Mouse (Mus musculus): Measurements from ENCODE around the gene Myo9b. TPM values are rescaled to one million over a fixed set of nuclear protein-coding genes. Genes with fewer than 3 reads are reported as not detected.

The Myo9b gene
- 1.4 TPM for polyA plus RNA-seq (2014; fragmentation: Illumina TruSeq; extraction: RNeasy Lipid Tissue Mini Kit (QIAGEN cat#74804); ENCODE audit: low replicate concordance)

GRCm38 (mm10) chr8:71272286-71273150 lies at the start of gene Myo9b, which contains the start of gene Haus8:
Myo9b (plus strand) TSS chr8:71272714.
Haus8 (minus strand) TSS chr8:71272934.

GRCm38 (mm10) chr8:71366771-71367528 lies 94.4 kb downstream of the Myo9b start, which contains the start of gene Use1:
Use1 (plus strand) TSS chr8:71366848.

GRCm38 (mm10) chr8:71371236-71371848 lies 98.8 kb downstream of the Myo9b start, which contains the start of gene Ocel1:
Ocel1 (plus strand) TSS chr8:71371298.

GRCm38 (mm10) chr8:71381421-71381970 lies 109.0 kb downstream of the Myo9b start, which contains the start of gene Nr2f6:
Nr2f6 (minus strand) TSS chr8:71381960.

GRCm38 (mm10) chr8:71395629-71396028 lies 123.1 kb downstream of the Myo9b start, which contains the start of gene Ushbp1:
Ushbp1 (minus strand) TSS chr8:71395802.

GRCm38 (mm10) chr8:71396639-71397305 lies 124.3 kb downstream of the Myo9b start, which contains the start of gene Babam1:
Babam1 (plus strand) TSS chr8:71396861.

GRCm38 (mm10) chr8:71405401-71406098 lies 133.0 kb downstream of the Myo9b start, which contains the start of gene Ankle1:
Ankle1 (plus strand) TSS chr8:71406010.

Other genes starting within 250 kb of the Myo9b start
- 1.0 TPM for gene Haus8, start 220 bp downstream of the Myo9b start, polyA plus RNA-seq (2014; fragmentation: Illumina TruSeq; extraction: RNeasy Lipid Tissue Mini Kit (QIAGEN cat#74804); ENCODE audit: low replicate concordance)
- gene Use1, start 94.1 kb downstream of the Myo9b start, polyA plus RNA-seq (2014; fragmentation: Illumina TruSeq; extraction: RNeasy Lipid Tissue Mini Kit (QIAGEN cat#74804); ENCODE audit: low replicate concordance) = 0.78 TPM
- gene Ocel1, start 98.6 kb downstream of the Myo9b start, polyA plus RNA-seq (2014; fragmentation: Illumina TruSeq; extraction: RNeasy Lipid Tissue Mini Kit (QIAGEN cat#74804); ENCODE audit: low replicate concordance) = 1.7 TPM
- gene Nr2f6, start 109.2 kb downstream of the Myo9b start, polyA plus RNA-seq (2014; fragmentation: Illumina TruSeq; extraction: RNeasy Lipid Tissue Mini Kit (QIAGEN cat#74804); ENCODE audit: low replicate concordance) = 1.4 TPM
- 0.63 TPM for gene Ushbp1, start 123.1 kb downstream of the Myo9b start, polyA plus RNA-seq (2014; fragmentation: Illumina TruSeq; extraction: RNeasy Lipid Tissue Mini Kit (QIAGEN cat#74804); ENCODE audit: low replicate concordance)
- 8.0 TPM for gene Babam1, start 124.1 kb downstream of the Myo9b start, polyA plus RNA-seq (2014; fragmentation: Illumina TruSeq; extraction: RNeasy Lipid Tissue Mini Kit (QIAGEN cat#74804); ENCODE audit: low replicate concordance)
- 2.5 TPM for gene Ankle1, start 133.3 kb downstream of the Myo9b start, polyA plus RNA-seq (2014; fragmentation: Illumina TruSeq; extraction: RNeasy Lipid Tissue Mini Kit (QIAGEN cat#74804); ENCODE audit: low replicate concordance)
- not detected for gene Abhd8, start 190.9 kb downstream of the Myo9b start, polyA plus RNA-seq (2014; fragmentation: Illumina TruSeq; extraction: RNeasy Lipid Tissue Mini Kit (QIAGEN cat#74804); ENCODE audit: low replicate concordance)
- 9.5 TPM for gene Mrpl34, start 192.2 kb downstream of the Myo9b start, polyA plus RNA-seq (2014; fragmentation: Illumina TruSeq; extraction: RNeasy Lipid Tissue Mini Kit (QIAGEN cat#74804); ENCODE audit: low replicate concordance)
- 2.4 TPM for gene Dda1, start 196.5 kb downstream of the Myo9b start, polyA plus RNA-seq (2014; fragmentation: Illumina TruSeq; extraction: RNeasy Lipid Tissue Mini Kit (QIAGEN cat#74804); ENCODE audit: low replicate concordance)
- gene Ano8, start 213.2 kb downstream of the Myo9b start, polyA plus RNA-seq (2014; fragmentation: Illumina TruSeq; extraction: RNeasy Lipid Tissue Mini Kit (QIAGEN cat#74804); ENCODE audit: low replicate concordance) = 1.2 TPM
- gene Gtpbp3, start 215.4 kb downstream of the Myo9b start, polyA plus RNA-seq (2014; fragmentation: Illumina TruSeq; extraction: RNeasy Lipid Tissue Mini Kit (QIAGEN cat#74804); ENCODE audit: low replicate concordance) = 1.7 TPM
- gene Plvap, start 239.0 kb downstream of the Myo9b start, polyA plus RNA-seq (2014; fragmentation: Illumina TruSeq; extraction: RNeasy Lipid Tissue Mini Kit (QIAGEN cat#74804); ENCODE audit: low replicate concordance) = 1.4 TPM